Mouse (Mus musculus) limb, embryonic 11.5 days (tissue): ENCODE measurements around the gene Sirt1. TPM values are rescaled to one million over a fixed set of nuclear protein-coding genes. Genes with fewer than 3 reads are reported as not detected.
A peak's percentile ranks its signal among the peaks of the same experiment; 100 is the strongest.
"Not testable (repeated sequence)": the region's sequence is repeated elsewhere in the genome, so short reads cannot be mapped to it uniquely, and the experiment has no call there.

Experiments used
- ATAC-seq: fragments of 200-750 bp; cut with Nextera tagmentation; 2 replicates; pipeline ENCODE4 v1.8.0; 2017; ENCODE audit warnings: low read depth; ENCODE audit not compliant: insufficient number of reproducible peaks, low FRiP score, low TSS enrichment
- DNase-seq: peaks from one replicate; pipeline ENCODE4 v3.0.0-alpha.2; 2015; ENCODE audit warnings: low spot score
- H3K27ac ChIP-seq: fragments of 300-500 bp; sonication (generic); replicated peaks from 2 replicates; pipeline ENCODE4 v1.5.1; 2014; ENCODE audit warnings: low read depth, mild to moderate bottlenecking, low read length
- H3K27me3 ChIP-seq: fragments of 300-500 bp; sonication (generic); 2 replicates; pipeline ENCODE4 v1.6.1; 2014; ENCODE audit warnings: mild to moderate bottlenecking, low read length, mixed read lengths; ENCODE audit not compliant: control insufficient read depth, insufficient read depth
- H3K36me3 ChIP-seq: fragments of 300-500 bp; sonication (generic); 2 replicates; pipeline ENCODE4 v1.6.1; 2014; ENCODE audit warnings: mild to moderate bottlenecking, low read length, moderate library complexity, mixed read lengths; ENCODE audit not compliant: control insufficient read depth, insufficient read depth
- H3K4me1 ChIP-seq: fragments of 300-500 bp; sonication (generic); 2 replicates; pipeline ENCODE4 v1.6.1; 2014; ENCODE audit warnings: low read length, mixed read lengths; ENCODE audit not compliant: control insufficient read depth, insufficient read depth
- H3K4me2 ChIP-seq: fragments of 300-500 bp; sonication (generic); 2 replicates; pipeline ENCODE4 v1.6.1; 2014; ENCODE audit warnings: low read depth, mild to moderate bottlenecking, moderate library complexity; ENCODE audit not compliant: severe bottlenecking
- H3K4me3 ChIP-seq: fragments of 300-500 bp; sonication (generic); 2 replicates; pipeline ENCODE4 v1.5.1; 2014; ENCODE audit warnings: low read depth, low read length
- H3K9ac ChIP-seq: fragments of 300-500 bp; sonication (generic); 2 replicates; pipeline ENCODE4 v1.6.1; 2014; ENCODE audit warnings: mild to moderate bottlenecking, low read length
- H3K9me3 ChIP-seq: fragments of 300-500 bp; sonication (generic); 2 replicates; pipeline ENCODE4 v1.6.1; 2016; ENCODE audit warnings: low read length; ENCODE audit not compliant: control insufficient read depth
- WGBS: fragments of 180-500 bp; shearing (Covaris S2); extraction: QIAGEN DNeasy Blood & Tissue Kit; methylation state at CpG from one replicate; pipeline ENCODE4 v1.1.7; 2014; 5-methylcytosine and 5-hydroxymethylcytosine counted together
- polyA plus RNA-seq: library from polyadenylated mRNA; unstranded; fragments of >200 nt; fragmentation: Nextera tagmentation; extraction: Ambion mirVana; gene quantifications from 2 replicates; pipeline ENCODE4 v1.2.1, GENCODE M21; 2014

Gene Sirt1
- polyA plus RNA-seq, 1 experiment from 2014 or later: 13.0 TPM

DNA sequence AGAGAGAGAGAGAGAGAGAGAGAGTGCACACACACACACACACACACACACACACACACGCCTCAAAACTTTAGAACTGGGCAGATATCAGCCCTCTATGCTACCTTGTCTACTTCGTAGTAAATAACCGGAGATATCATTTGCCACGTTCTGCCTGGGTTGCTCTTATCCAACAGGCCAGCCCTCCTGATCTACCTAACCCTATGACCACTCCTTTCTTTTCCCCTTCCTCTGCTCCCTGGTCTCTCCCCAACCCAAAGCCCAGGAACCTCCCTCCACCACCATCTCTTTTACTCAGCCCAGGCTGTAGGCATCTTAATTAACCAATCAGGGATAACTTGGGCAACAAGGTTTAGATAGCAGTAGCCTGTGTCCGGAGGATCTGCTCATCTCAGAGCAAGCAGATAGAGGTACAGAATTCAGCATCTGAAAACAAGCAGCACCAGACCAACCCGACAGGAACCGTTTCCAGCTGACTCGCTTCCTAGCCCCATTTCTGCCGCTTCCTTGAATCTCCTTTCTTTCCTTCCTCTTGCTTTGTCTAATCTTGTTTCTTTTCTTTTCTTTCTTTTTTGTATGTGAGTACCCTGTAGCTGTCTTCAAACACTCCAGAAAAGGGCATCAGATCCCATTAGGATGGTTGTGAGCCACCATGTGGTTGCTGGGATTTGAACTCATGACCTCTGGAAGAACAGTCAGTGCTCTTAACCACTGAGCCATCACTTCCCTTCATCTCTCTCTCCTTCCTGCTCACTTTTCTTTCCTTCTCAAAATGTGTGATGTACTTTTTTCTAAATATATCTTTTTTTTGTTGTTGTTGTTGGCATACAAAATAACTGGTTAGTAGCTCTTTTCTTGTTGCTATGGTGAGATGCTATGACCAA lies 42.3 kb upstream of the Sirt1 start:
- no peaks in the 10 kb centered on the region for H3K27me3 ChIP-seq
- H3K36me3 ChIP-seq: no peaks in the 10 kb centered on the region
- no peak overlapping the region for H3K4me3 ChIP-seq
- H3K4me1 ChIP-seq: no peaks in the 10 kb centered on the region
- ATAC-seq (no peak), DNase-seq (no peak)
- WGBS: 90% methylated on average over 9 of the region's 9 CpGs
- no peak overlapping the region for H3K9ac ChIP-seq
- H3K27ac ChIP-seq: no peak overlapping the region
- no peak overlapping the region for H3K4me2 ChIP-seq
- no peaks in the 10 kb centered on the region for H3K9me3 ChIP-seq

DNA sequence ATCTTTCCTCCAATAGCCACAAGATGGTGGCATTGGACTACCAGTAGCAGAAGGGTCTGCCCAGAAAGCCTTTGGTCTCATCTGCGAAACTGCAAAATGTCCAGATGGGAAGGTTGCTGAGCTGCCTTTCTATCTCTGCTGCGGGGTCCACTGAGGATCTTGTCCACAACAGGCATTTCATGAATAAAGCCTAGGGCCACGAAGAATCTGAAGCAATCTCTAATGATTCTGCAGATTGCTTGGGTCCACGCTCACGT lies 41.2 kb upstream of the Sirt1 start:
- Histone ChIP-seq H3K36me3 (no peaks in the 10 kb centered on the region), H3K9me3 (no peaks in the 10 kb centered on the region), H3K27ac (no peak overlapping the region), H3K4me1 (no peaks in the 10 kb centered on the region), H3K9ac (no peak overlapping the region), H3K4me3 (no peak overlapping the region), H3K27me3 (no peaks in the 10 kb centered on the region), H3K4me2 (no peak overlapping the region)
- DNase-seq: no peak
- WGBS: 81% methylated on average over 5 of the region's 5 CpGs
- no peak for ATAC-seq

GRCm38 (mm10) chr10:63421739-63422735 lies 40.5 kb upstream of the Sirt1 start, which contains the start of gene Gm7075:
Gm7075 (minus strand) TSS chr10:63421789.
- peak; percentile 75 for DNase-seq
- 85% methylated on average over 18 of the region's 18 CpGs for WGBS
- no peak within 1 kb of the TSS for H3K9ac ChIP-seq
- no peak within 1 kb of the TSS for H3K4me2 ChIP-seq
- H3K9me3 ChIP-seq: no peaks in the 10 kb centered on the region
- no peak for ATAC-seq
- H3K4me1 ChIP-seq: no peaks in the 10 kb centered on the region
- no peaks in the 10 kb centered on the region for H3K27me3 ChIP-seq
- no peak within 1 kb of the TSS for H3K27ac ChIP-seq
- no peaks in the 10 kb centered on the region for H3K36me3 ChIP-seq
- no peak within 1 kb of the TSS for H3K4me3 ChIP-seq

- Histone ChIP-seq H3K27me3 (no peaks in the 10 kb centered on the region), H3K4me2 (no peak overlapping the region), H3K4me1 (no peaks in the 10 kb centered on the region), H3K27ac (no peak overlapping the region), H3K4me3 (no peak overlapping the region), H3K9ac (no peak overlapping the region), H3K36me3 (no peaks in the 10 kb centered on the region), H3K9me3 (no peaks in the 10 kb centered on the region)
- ATAC-seq (no peak), DNase-seq (no peak)
- WGBS: 53% methylated on average over 5 of the region's 5 CpGs
Measured at GRCm38 (mm10) chr10:63417061-63417460, 35.6 kb upstream of the Sirt1 start.

DNA sequence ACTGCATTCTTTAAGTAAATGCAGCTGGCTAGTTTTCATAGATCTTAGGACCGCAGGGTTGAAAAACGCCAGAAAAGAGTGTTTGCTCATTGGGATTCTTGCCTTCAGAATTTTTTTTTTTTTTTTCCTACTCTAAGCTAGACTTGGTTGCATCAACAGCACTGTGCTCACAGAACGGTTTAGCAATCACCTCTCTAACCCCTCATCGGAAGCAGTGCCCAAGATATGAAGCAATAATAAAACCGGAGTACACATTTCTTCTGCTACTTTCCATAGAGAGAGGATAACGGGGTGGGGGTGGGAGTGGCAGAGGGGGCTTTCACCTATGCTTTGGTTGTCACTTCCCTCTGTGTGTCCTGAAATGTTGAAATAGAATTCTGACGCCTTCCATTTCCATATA lies 34.3 kb upstream of the Sirt1 start:
- no peak for DNase-seq
- no peaks in the 10 kb centered on the region for H3K9me3 ChIP-seq
- H3K4me3 ChIP-seq: no peak overlapping the region
- ATAC-seq: no peak
- no peaks in the 10 kb centered on the region for H3K27me3 ChIP-seq
- H3K4me2 ChIP-seq: no peak overlapping the region; the same call in 1 of the 2 replicates
- H3K4me1 ChIP-seq: no peaks in the 10 kb centered on the region
- WGBS: 54% methylated on average over 7 of the region's 7 CpGs
- no peak overlapping the region for H3K27ac ChIP-seq
- H3K9ac ChIP-seq: no peak overlapping the region
- no peaks in the 10 kb centered on the region for H3K36me3 ChIP-seq

DNA sequence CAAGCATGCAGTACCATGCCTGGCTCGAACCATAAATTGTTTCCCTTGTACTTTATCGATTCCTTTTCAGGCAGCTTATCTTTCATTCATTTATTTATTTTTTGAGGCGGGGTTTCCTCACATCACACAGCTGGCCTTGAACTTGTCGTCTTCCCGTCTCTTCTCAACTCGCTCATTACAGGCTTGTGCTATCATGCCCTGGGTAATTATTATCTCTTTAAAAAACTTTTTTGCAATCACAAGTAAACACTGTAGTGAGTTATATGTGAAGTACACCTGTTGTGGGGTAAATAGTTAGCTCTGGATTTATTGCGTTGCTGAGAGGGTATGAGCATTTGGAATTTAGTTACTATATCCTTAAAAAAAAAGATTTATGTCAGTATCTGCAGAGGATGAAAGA lies 33.8 kb upstream of the Sirt1 start:
- 85% methylated on average over 7 of the region's 7 CpGs for WGBS
- no peak for ATAC-seq

GRCm38 (mm10) chr10:63412756-63413155 lies 31.3 kb upstream of the Sirt1 start:
- ATAC-seq (no peak), DNase-seq (no peak)
- no peak overlapping the region for H3K27ac ChIP-seq
- no peaks in the 10 kb centered on the region for H3K27me3 ChIP-seq
- no peak overlapping the region for H3K4me2 ChIP-seq
- no peaks in the 10 kb centered on the region for H3K36me3 ChIP-seq
- no peak overlapping the region for H3K9ac ChIP-seq
- H3K4me3 ChIP-seq: no peak overlapping the region
- no peaks in the 10 kb centered on the region for H3K4me1 ChIP-seq
- WGBS: 86% methylated on average over 17 of the region's 17 CpGs
- no peaks in the 10 kb centered on the region for H3K9me3 ChIP-seq

More for the DNA sequence above, 33.8 kb upstream of the Sirt1 start:
- Histone ChIP-seq H3K4me3 (no peak overlapping the region), H3K9ac (no peak overlapping the region), H3K36me3 (no peaks in the 10 kb centered on the region), H3K4me2 (no peak overlapping the region), H3K27ac (no peak overlapping the region), H3K9me3 (no peaks in the 10 kb centered on the region), H3K27me3 (no peaks in the 10 kb centered on the region), H3K4me1 (no peaks in the 10 kb centered on the region)
- no peak for DNase-seq

DNA sequence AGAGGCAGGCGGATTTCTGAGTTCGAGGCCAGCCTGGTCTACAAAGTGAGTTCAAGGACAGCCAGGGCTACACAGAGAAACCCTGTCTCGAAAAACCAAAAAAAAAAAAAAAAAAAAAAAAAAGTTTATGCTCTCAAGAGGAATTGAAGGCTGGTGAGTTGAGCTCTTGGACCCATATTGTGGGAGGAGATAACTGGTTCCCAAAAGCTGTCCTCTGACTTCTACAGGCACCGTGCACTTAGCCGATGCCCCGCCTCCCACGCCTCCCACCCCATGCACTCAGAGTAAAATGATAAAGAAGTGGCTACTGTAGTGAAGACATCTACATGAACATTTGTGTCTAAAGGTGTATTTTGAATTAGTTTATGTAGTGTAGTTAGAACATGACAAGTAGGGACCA lies 30.2 kb upstream of the Sirt1 start:
- H3K27me3 ChIP-seq, H3K4me3 ChIP-seq, H3K4me2 ChIP-seq, ATAC-seq, H3K9me3 ChIP-seq, DNase-seq, H3K27ac ChIP-seq, H3K36me3 ChIP-seq, H3K9ac ChIP-seq, H3K4me1 ChIP-seq: not testable (repeated sequence)
- WGBS: 92% methylated on average over 6 of the region's 7 CpGs
